Mouse (Mus musculus): ENCODE measurements around the gene Gtpbp1. TPM values are rescaled to one million over a fixed set of nuclear protein-coding genes. Genes with fewer than 3 reads are reported as not detected.

Gene Gtpbp1
- polyA plus RNA-seq, 1 experiment = 25.3 TPM

GRCm38 (mm10) chr15:79684616-79685015, 6.0 kb upstream of the Gtpbp1 start:
- TF ChIP-seq POLR2A (IDR thresholded peaks at IDR 0.05; ENCODE audit: low read depth, low read length) (no peak), CTCF (IDR thresholded peaks at IDR 0.05; ENCODE audit: borderline replicate concordance, insufficient read depth, low read length) (no peak)
- Histone ChIP-seq H3K27ac (ENCODE audit: insufficient read depth, low read length) (0 out of 2 replicates have a peak overlapping the region, but pooled peaks have one; percentile 55), H3K4me3 (ENCODE audit: insufficient read depth, low read length) (peak overlapping the region; percentile 73), H3K4me1 (ENCODE audit: control insufficient read depth, insufficient read depth, low read length) (peaks cover 6% of the 10 kb centered on the region; the same call in 1 of the 2 replicates)

- Histone ChIP-seq H3K4me1 (ENCODE audit: control insufficient read depth, insufficient read depth, low read length) (peaks cover 6% of the 10 kb centered on the region), H3K4me3 (ENCODE audit: insufficient read depth, low read length) (peak overlapping the region; percentile 73), H3K27ac (ENCODE audit: insufficient read depth, low read length) (no peak overlapping the region)
- TF ChIP-seq POLR2A (IDR thresholded peaks at IDR 0.05; ENCODE audit: low read depth, low read length) = no peak
- TF ChIP-seq CTCF (IDR thresholded peaks at IDR 0.05; ENCODE audit: borderline replicate concordance, insufficient read depth, low read length) = no peak
Observed at GRCm38 (mm10) chr15:79685141-79685641, 5.5 kb upstream of the Gtpbp1 start.

- no peak overlapping the region for H3K27ac ChIP-seq (ENCODE audit: insufficient read depth, low read length)
- H3K4me3 ChIP-seq (ENCODE audit: insufficient read depth, low read length) = peak overlapping the region; percentile 73
- no peak for TF ChIP-seq POLR2A (IDR thresholded peaks at IDR 0.05; ENCODE audit: low read depth, low read length)
- TF ChIP-seq CTCF (IDR thresholded peaks at IDR 0.05; ENCODE audit: borderline replicate concordance, insufficient read depth, low read length) = no peak
- H3K4me1 ChIP-seq (ENCODE audit: control insufficient read depth, insufficient read depth, low read length) = peaks cover 6% of the 10 kb centered on the region
Observed at GRCm38 (mm10) chr15:79686046-79686869, 4.4 kb upstream of the Gtpbp1 start.

- peak overlapping the region; percentile 73 for H3K4me3 ChIP-seq (ENCODE audit: insufficient read depth, low read length)
- H3K4me1 ChIP-seq (ENCODE audit: control insufficient read depth, insufficient read depth, low read length) = peaks cover 6% of the 10 kb centered on the region
- TF ChIP-seq CTCF (IDR thresholded peaks at IDR 0.05; ENCODE audit: borderline replicate concordance, insufficient read depth, low read length) (no peak), POLR2A (IDR thresholded peaks at IDR 0.05; ENCODE audit: low read depth, low read length) (peak; percentile 40; the same call in 1 of the 2 replicates)
- peak overlapping the region; percentile 77 for H3K27ac ChIP-seq (ENCODE audit: insufficient read depth, low read length)
Observed at GRCm38 (mm10) chr15:79687175-79687574, 3.5 kb upstream of the Gtpbp1 start.

GRCm38 (mm10) chr15:79687646-79688267, 2.9 kb upstream of the Gtpbp1 start, which contains the start of gene Josd1:
Josd1 (minus strand) TSS chr15:79687919.
- TF ChIP-seq POLR2A (IDR thresholded peaks at IDR 0.05; ENCODE audit: low read depth, low read length) (peak; percentile 87), CTCF (IDR thresholded peaks at IDR 0.05; ENCODE audit: borderline replicate concordance, insufficient read depth, low read length) (no peak)
- Histone ChIP-seq H3K4me3 (ENCODE audit: insufficient read depth, low read length) (peak within 1 kb of the TSS; percentile 73), H3K4me1 (ENCODE audit: control insufficient read depth, insufficient read depth, low read length) (peaks cover 6% of the 10 kb centered on the region), H3K27ac (ENCODE audit: insufficient read depth, low read length) (peak within 1 kb of the TSS; percentile 77)

GRCm38 (mm10) chr15:79688268-79688956, 2.2 kb upstream of the Gtpbp1 start:
- H3K27ac ChIP-seq (ENCODE audit: insufficient read depth, low read length) = peak overlapping the region; percentile 77
- H3K4me1 ChIP-seq (ENCODE audit: control insufficient read depth, insufficient read depth, low read length) = peaks cover 6% of the 10 kb centered on the region
- H3K4me3 ChIP-seq (ENCODE audit: insufficient read depth, low read length) = peak overlapping the region; percentile 73
- no peak for TF ChIP-seq POLR2A (IDR thresholded peaks at IDR 0.05; ENCODE audit: low read depth, low read length)
- TF ChIP-seq CTCF (IDR thresholded peaks at IDR 0.05; ENCODE audit: borderline replicate concordance, insufficient read depth, low read length) = no peak

- TF ChIP-seq POLR2A (IDR thresholded peaks at IDR 0.05; ENCODE audit: low read depth, low read length) (0 out of 2 replicates have a peak, but pooled peaks have one; percentile 19), CTCF (IDR thresholded peaks at IDR 0.05; ENCODE audit: borderline replicate concordance, insufficient read depth, low read length) (no peak)
- H3K4me1 ChIP-seq (ENCODE audit: control insufficient read depth, insufficient read depth, low read length) = no peaks in the 10 kb centered on the region; the same call in none of the 2 replicates
- H3K27ac ChIP-seq (ENCODE audit: insufficient read depth, low read length) = no peak overlapping the region
- H3K4me3 ChIP-seq (ENCODE audit: insufficient read depth, low read length) = peak overlapping the region; percentile 40
Observed at GRCm38 (mm10) chr15:79689662-79690425, 801 bp upstream of the Gtpbp1 start.

- no peaks in the 10 kb centered on the region; the same call in none of the 2 replicates for H3K4me1 ChIP-seq (ENCODE audit: control insufficient read depth, insufficient read depth, low read length)
- H3K27ac ChIP-seq (ENCODE audit: insufficient read depth, low read length) = no peak overlapping the region
- TF ChIP-seq CTCF (IDR thresholded peaks at IDR 0.05; ENCODE audit: borderline replicate concordance, insufficient read depth, low read length) (no peak), POLR2A (IDR thresholded peaks at IDR 0.05; ENCODE audit: low read depth, low read length) (no peak)
- H3K4me3 ChIP-seq (ENCODE audit: insufficient read depth, low read length) = peak overlapping the region; percentile 84
Observed at GRCm38 (mm10) chr15:79691023-79691508, 421 bp downstream of the Gtpbp1 start.

Measured in embryonic fibroblast, embryonic 13.5 days (primary cell).